Mouse (Mus musculus) heart, postnatal 4 days (tissue): ENCODE results near the gene Tff3. TPM values are rescaled to one million over a fixed set of nuclear protein-coding genes. Genes with fewer than 3 reads are reported as not detected.

Experiments
- total RNA-seq, 2 experiments: library from RNA; stranded (reverse); gene quantifications; 2 replicates each; pipeline ENCODE4 v1.2.3; 2021

Tff3 gene
- total RNA-seq, 2 experiments from 2014 or later = not detected

Other genes starting within 250 kb of the Tff3 start
- under 1 TPM; 0.52 to 0.81 TPM for gene Glp1r, start 227.8 kb downstream of the Tff3 start, total RNA-seq
- gene Umodl1, start 175.0 kb downstream of the Tff3 start, total RNA-seq = not detected
- 1 to 10 TPM; 5.3 to 7.8 TPM for gene Abcg1, start 72.0 kb downstream of the Tff3 start, total RNA-seq
- not detected for gene Tff2, start 14.6 kb upstream of the Tff3 start, total RNA-seq
- gene Tff1, start 35.6 kb upstream of the Tff3 start, total RNA-seq = not detected
- not detected for gene Tmprss3, start 69.3 kb upstream of the Tff3 start, total RNA-seq
- gene Ubash3a, start 78.2 kb upstream of the Tff3 start, total RNA-seq = under 1 TPM; 0.12 to 0.23 TPM
- gene Rsph1, start 147.7 kb upstream of the Tff3 start, total RNA-seq = 1 to 10 TPM; 1.7 to 2.4 TPM
- gene Slc37a1, start 157.1 kb upstream of the Tff3 start, total RNA-seq = 10 to 100 TPM; 10.8 to 11.6 TPM